31 mouse cellular contexts compared by ENCODE assay signal in the genomic region with DNA sequence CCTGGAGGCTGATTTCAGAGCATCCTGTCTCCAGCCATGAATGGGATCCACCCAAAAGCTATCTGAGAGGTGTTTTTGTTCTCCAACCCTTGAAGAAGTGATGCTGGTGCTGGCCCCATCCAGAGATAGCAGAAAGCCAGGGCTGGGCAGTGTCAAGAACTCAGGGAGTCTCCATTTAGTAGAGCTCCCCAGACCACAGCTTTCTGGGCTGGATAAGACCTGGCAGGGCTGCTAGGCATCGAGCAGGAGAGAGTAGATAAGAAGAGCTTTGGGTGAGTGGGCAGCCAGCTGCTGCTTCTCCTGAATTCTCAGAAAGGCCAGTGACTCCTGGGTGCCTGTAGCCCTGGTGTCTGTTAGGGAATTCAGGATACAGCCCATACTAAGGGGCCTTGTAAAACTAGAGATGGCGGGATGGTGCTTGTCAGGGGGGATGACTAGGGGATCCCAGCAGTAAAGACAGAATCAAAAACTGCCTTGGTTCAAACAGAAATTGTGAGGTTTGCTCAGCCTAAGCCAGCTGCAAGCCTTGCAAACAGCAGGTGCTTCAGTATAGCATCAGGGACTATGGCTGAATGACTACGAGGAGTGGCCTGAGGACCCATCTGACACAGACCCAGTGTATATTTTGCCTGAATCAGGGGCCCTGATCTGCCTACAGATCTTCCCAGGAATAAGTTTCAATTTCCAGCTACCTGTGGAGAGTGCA.
DNase-seq lines count a peak whose midpoint lies in the region; ATAC-seq lines count a peak whose summit lies in the region.
"Had no signal": no experiment of that assay in that cellular context is flagged by ENCODE, and none has a peak within 500 bp of the region (broad histone marks: within the 10 kb centered on the region; RNA-seq: fewer than 3 reads in every experiment).

No protein-coding gene starts in this region.

- no peak overlapping the region for H3K4me3 ChIP-seq in liver, embryonic 12.5 days
- H3K4me3 ChIP-seq in hindbrain, embryonic 13.5 days = no peak overlapping the region
- H3K4me3 ChIP-seq: embryonic facial prominence, embryonic 12.5 days; erythroblast, embryonic 14.5 days; gastrocnemius, adult 2 months; heart, embryonic 15.5 days; hindbrain, embryonic 15.5 days; limb, embryonic 10.5 days; megakaryocyte, embryonic 14.5 days; neural tube, embryonic 12.5 days; stomach, embryonic 15.5 days had no signal

- H3K9ac ChIP-seq in liver, embryonic 12.5 days = no peak overlapping the region
- no peak overlapping the region for H3K9ac ChIP-seq in hindbrain, embryonic 13.5 days
- H3K9ac ChIP-seq: embryonic facial prominence, embryonic 12.5 days; heart, embryonic 15.5 days; hindbrain, embryonic 15.5 days; neural tube, embryonic 12.5 days; stomach, embryonic 15.5 days had no signal

- no peaks in the 10 kb centered on the region for H3K9me3 ChIP-seq in liver, embryonic 12.5 days (replicated peaks)
- H3K9me3 ChIP-seq in hindbrain, embryonic 13.5 days = no peaks in the 10 kb centered on the region
- H3K9me3 ChIP-seq: embryonic facial prominence, embryonic 12.5 days; G1E; heart, embryonic 15.5 days; hindbrain, embryonic 15.5 days; limb, embryonic 10.5 days; neural tube, embryonic 12.5 days; stomach, embryonic 15.5 days had no signal

- whole genome bisulfite sequencing in liver, embryonic 12.5 days (ENCODE audit: insufficient replicate concordance) = 48% methylated on average over 3 of the region's 3 CpGs
- 86% methylated on average over 3 of the region's 3 CpGs for WGBS in hindbrain, embryonic 13.5 days

- H3K27ac ChIP-seq in liver, embryonic 12.5 days = no peak overlapping the region
- H3K27ac ChIP-seq in hindbrain, embryonic 13.5 days = no peak overlapping the region
- H3K27ac ChIP-seq: embryonic facial prominence, embryonic 12.5 days; gastrocnemius, adult 2 months; heart, embryonic 15.5 days; hindbrain, embryonic 15.5 days; limb, embryonic 10.5 days; neural tube, embryonic 12.5 days; stomach, embryonic 15.5 days had no signal

- no peaks in the 10 kb centered on the region for H3K36me3 ChIP-seq in liver, embryonic 12.5 days
- H3K36me3 ChIP-seq in hindbrain, embryonic 13.5 days = no peaks in the 10 kb centered on the region
- H3K36me3 ChIP-seq: embryonic facial prominence, embryonic 12.5 days; G1E; heart, embryonic 15.5 days; hindbrain, embryonic 15.5 days; limb, embryonic 10.5 days; neural tube, embryonic 12.5 days; stomach, embryonic 15.5 days had no signal

- DNase-seq in A20 (ENCODE audit: low read depth, low spot score) = peak; percentile 58
- DNase-seq in c-Kit-positive CD71-positive TER-119-negative erythroid progenitor cells, embryonic 14.5 days (ENCODE audit: low read depth) = peak; percentile 21
- DNase-seq in urinary bladder, postnatal 14 days (ENCODE audit: low spot score) = no peak
- no peak for DNase-seq in adrenal gland, adult 8-10 months
- no peak for DNase-seq in layer of hippocampus, postnatal 10 days (ENCODE audit: low spot score in 2 of 2)
- DNase-seq: adrenal gland, postnatal 14 days; B cell, adult 2 months; cerebellum, adult 9-10 months; gastrocnemius, adult 2 months; heart, postnatal 4 days; kidney, adult 2 months; kidney, postnatal 10 days; layer of hippocampus, adult 9-11 months; lung, postnatal 10 days; midbrain, embryonic 14.5 days; right cerebral cortex, postnatal 25 days; thymus, postnatal 25 days had no signal

- H3K4me2 ChIP-seq in liver, embryonic 12.5 days = no peak overlapping the region
- no peak overlapping the region for H3K4me2 ChIP-seq in hindbrain, embryonic 13.5 days
- H3K4me2 ChIP-seq: embryonic facial prominence, embryonic 12.5 days; heart, embryonic 15.5 days; hindbrain, embryonic 15.5 days; neural tube, embryonic 12.5 days; stomach, embryonic 15.5 days had no signal

- H3K27me3 ChIP-seq in liver, embryonic 12.5 days (replicated peaks) = peaks cover 19% of the 10 kb centered on the region
- H3K27me3 ChIP-seq in hindbrain, embryonic 13.5 days = 0 out of 2 replicates have a peak, but pooled peaks cover 5% of the 10 kb centered on the region
- H3K27me3 ChIP-seq: embryonic facial prominence, embryonic 12.5 days; hindbrain, embryonic 15.5 days; neural tube, embryonic 12.5 days; stomach, embryonic 15.5 days had no signal

- peaks cover 17% of the 10 kb centered on the region for H3K4me1 ChIP-seq in liver, embryonic 12.5 days
- H3K4me1 ChIP-seq in hindbrain, embryonic 13.5 days (replicated peaks) = no peaks in the 10 kb centered on the region
- H3K4me1 ChIP-seq: embryonic facial prominence, embryonic 12.5 days; heart, embryonic 15.5 days; hindbrain, embryonic 15.5 days; stomach, embryonic 15.5 days had no signal

- peak; percentile 87 for ATAC-seq in liver, embryonic 12.5 days
- peak; percentile 30; the same call in 1 of the 2 replicates for ATAC-seq in megakaryocyte, adult 5-6 weeks (ENCODE audit: poor library complexity, severe bottlenecking)
- ATAC-seq in hindbrain, embryonic 13.5 days (ENCODE audit: low FRiP score) = no peak
- ATAC-seq: activated CD4-positive, CD25-positive, alpha-beta regulatory T cell, adult 4 months; forebrain, embryonic 14.5 days had no signal

Comparison
In these comparisons a context has a peak if more than half of its experiments do, and no peak if none do; other contexts are left out.
1. DNase-seq: peak in A20 (single experiment) and c-Kit-positive CD71-positive TER-119-negative erythroid progenitor cells, embryonic 14.5 days (single experiment); none in urinary bladder, postnatal 14 days (single experiment), adrenal gland, adult 8-10 months (single experiment) and layer of hippocampus, postnatal 10 days (0 of 2).